Mouse (Mus musculus) lung, postnatal 0 days (tissue): ENCODE data around the gene 4931428F04Rik.

Experiments
- CTCF ChIP-seq: IDR thresholded peaks from 2 replicates; pipeline ENCODE4 v1.5.1; 2016; ENCODE audit warnings: antibody characterized with exemption, mild to moderate bottlenecking
- EP300 ChIP-seq: IDR thresholded peaks from 2 replicates; pipeline ENCODE4 v1.6.1; 2016; ENCODE audit warnings: antibody characterized with exemption, mild to moderate bottlenecking, control low read depth

- 0 out of 2 replicates have a peak, but pooled peaks have one; percentile 5 for TF ChIP-seq CTCF
- no peak for TF ChIP-seq EP300
Measured at GRCm38 (mm10) chr8:105276292-105277120, 13.2 kb downstream of the 4931428F04Rik start.
